Mouse (Mus musculus) G1E (cell line): ENCODE results near the gene Scg3.

Experiments
- CTCF ChIP-seq: IDR thresholded peaks from 2 replicates; pipeline ENCODE4 v1.5.1; 2012; ENCODE audit warnings: low read depth, low read length, inconsistent platforms, mixed read lengths
- GATA1 ChIP-seq: IDR thresholded peaks from 2 replicates; pipeline ENCODE4 v1.6.1; 2012; ENCODE audit warnings: borderline replicate concordance, low read length, inconsistent platforms, mixed read lengths
- GATA2 ChIP-seq: IDR thresholded peaks from 2 replicates; pipeline ENCODE4 v1.6.1; 2012; ENCODE audit warnings: low read depth, low read length, inconsistent platforms, borderline replicate concordance
- POLR2AphosphoS5 ChIP-seq: IDR thresholded peaks from 2 replicates; pipeline ENCODE4 v1.6.1; 2012; ENCODE audit warnings: low read depth, low read length, inconsistent platforms; ENCODE audit not compliant: insufficient replicate concordance
- TAL1 ChIP-seq: conservative IDR thresholded peaks from 2 replicates; pipeline ENCODE4 v1.6.1; 2012; ENCODE audit warnings: low read depth, low read length, inconsistent platforms, mixed read lengths

DNA sequence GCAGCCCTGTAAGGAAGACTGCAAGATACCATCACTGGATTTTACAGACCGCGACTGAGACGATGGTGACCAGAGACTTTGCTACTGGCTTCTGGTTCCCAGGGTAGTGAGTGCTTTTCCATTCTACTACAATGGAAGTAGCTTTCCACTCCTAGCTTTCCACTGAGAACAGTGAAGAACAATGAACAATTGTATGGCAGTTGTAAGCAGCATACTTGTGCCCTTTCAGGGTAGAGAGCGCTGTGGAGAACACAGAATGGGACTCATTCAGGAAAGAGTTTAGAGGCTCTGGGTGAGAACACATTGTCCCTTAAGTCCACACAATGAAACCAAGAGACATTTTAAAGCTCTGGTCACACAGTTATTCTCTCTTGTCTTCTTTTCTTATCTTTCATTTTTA, 86.3 kb downstream of the Scg3 start:
- TF ChIP-seq CTCF (no peak), GATA1 (no peak), POLR2AphosphoS5 (no peak), TAL1 (no peak), GATA2 (no peak)
